Mouse (Mus musculus) bone marrow macrophage, adult 2 months (primary cell): ENCODE results near the gene Zfp869. TPM values are rescaled to one million over a fixed set of nuclear protein-coding genes. Genes with fewer than 3 reads are reported as not detected.
"Not testable (repeated sequence)": the region's sequence is repeated elsewhere in the genome, so short reads cannot be mapped to it uniquely, and the experiment has no call there.

Experiments used
- H3K27ac ChIP-seq: 2 replicates; pipeline ENCODE4 v1.5.1; 2012; ENCODE audit warnings: low read depth, low read length; ENCODE audit not compliant: insufficient read depth
- H3K4me1 ChIP-seq: 2 replicates; pipeline ENCODE4 v1.6.1; 2012; ENCODE audit warnings: low read length; ENCODE audit not compliant: control insufficient read depth, insufficient read depth
- H3K4me3 ChIP-seq: 2 replicates; pipeline ENCODE4 v1.5.1; 2012; ENCODE audit warnings: mild to moderate bottlenecking, low read length, moderate library complexity; ENCODE audit not compliant: insufficient read depth
- CTCF ChIP-seq: IDR thresholded peaks from 2 replicates; pipeline ENCODE4 v1.5.1; 2012; ENCODE audit warnings: low read depth, mild to moderate bottlenecking, low read length, moderate library complexity
- POLR2A ChIP-seq: IDR thresholded peaks from 2 replicates; pipeline ENCODE4 v1.6.1; 2012; ENCODE audit warnings: mild to moderate bottlenecking, low read depth, low read length, borderline replicate concordance
- polyA plus RNA-seq: library from polyadenylated mRNA; stranded (reverse); fragments of >200 nt; gene quantifications from 2 replicates; pipeline ENCODE4 v1.2.4, GENCODE M21; 2012; ENCODE audit not compliant: missing spikeins, insufficient read depth, insufficient read length

Gene Zfp869
- polyA plus RNA-seq, 1 experiment: 18.4 TPM

DNA sequence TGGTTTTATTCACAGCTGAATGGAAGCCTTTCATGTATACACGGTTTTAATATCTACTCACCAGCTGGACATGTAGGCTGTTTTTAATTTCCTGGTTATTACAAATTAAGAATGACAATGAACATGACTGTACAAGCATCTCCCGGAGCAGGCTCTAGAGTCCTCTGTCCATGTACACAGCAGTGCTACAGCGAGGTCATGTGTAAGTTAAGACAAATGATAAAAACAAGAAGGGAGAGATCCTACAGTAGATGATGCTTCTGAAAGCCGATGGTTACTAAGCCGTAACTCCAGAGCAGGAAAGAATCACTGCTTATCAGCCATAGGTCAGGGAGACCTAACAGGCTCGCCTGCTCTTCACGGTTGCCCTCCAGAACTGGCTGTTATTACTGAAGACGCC, 3.0 kb upstream of the Zfp869 start:
- H3K4me1 ChIP-seq: peaks cover 12% of the 10 kb centered on the region

DNA sequence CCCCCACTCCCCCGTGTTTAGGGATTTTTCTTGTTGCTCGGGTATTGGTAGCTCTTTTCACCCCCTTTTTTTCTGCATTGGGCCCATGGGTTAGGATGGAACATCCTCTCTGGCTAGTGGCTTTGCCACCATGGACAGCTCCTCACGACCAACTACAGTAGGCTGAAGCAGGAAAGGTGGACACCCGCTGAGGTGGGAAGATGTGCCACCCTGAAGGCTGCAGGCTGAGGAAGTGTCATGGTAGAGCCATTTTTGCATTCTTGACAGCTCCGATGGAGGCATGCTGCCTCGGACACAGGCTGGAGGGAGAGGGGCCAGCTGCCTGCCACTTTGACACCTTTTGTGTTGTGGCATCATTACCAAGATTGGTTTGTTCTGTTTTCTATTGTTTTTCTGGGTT, 8.7 kb downstream of the Zfp869 start:
- no peak overlapping the region for H3K27ac ChIP-seq
- H3K4me3 ChIP-seq: no peak overlapping the region
- H3K4me1 ChIP-seq: no peaks in the 10 kb centered on the region
- no peak for TF ChIP-seq CTCF
- TF ChIP-seq POLR2A: no peak

More for the DNA sequence above, 3.0 kb upstream of the Zfp869 start:
- no peak for TF ChIP-seq CTCF
- no peak for TF ChIP-seq POLR2A
- Histone ChIP-seq H3K27ac (no peak overlapping the region), H3K4me3 (no peak overlapping the region)

DNA sequence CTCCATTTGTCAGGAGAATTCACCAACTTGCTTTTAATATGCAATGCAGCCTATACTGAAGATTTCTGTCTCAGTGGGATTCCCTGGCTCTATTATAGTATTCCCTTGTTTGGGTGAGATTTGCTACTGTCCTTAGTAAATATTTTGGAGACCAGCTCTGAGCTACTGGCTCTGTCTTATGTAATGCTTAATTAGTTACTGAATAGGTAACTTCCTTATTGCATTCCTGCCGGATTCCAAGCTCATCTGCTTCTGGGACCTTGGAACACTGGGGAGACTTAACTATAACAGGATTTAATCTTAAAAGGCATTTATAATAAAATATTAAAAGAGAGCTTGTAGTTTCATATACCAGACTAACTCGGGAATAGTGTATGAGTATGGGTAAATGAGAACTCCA, 45.5 kb downstream of the Zfp869 start:
- not testable (repeated sequence) for H3K4me3 ChIP-seq

DNA sequence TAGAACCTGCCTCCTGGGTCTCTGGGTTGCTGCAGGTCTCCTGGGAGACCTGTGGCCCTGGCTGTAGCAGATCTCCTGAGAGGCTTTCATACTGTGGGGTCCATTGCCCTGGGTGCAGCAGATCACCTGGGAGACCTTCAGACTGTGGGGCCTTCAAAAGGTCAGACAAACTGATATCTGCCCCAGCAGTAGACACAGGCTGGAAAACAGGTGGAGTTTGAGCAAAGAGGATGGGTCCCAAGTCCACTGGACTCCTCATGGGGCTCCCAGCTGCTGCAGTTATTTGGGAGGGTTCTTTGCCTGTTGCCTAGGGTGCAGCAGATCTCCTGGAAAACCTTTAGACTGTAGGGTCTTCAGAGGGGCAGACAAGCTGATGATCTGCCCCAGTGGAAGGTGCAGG, 49.2 kb downstream of the Zfp869 start:
- Histone ChIP-seq H3K27ac (no peak overlapping the region), H3K4me1 (peaks cover 4% of the 10 kb centered on the region)
- TF ChIP-seq CTCF (0 out of 2 replicates have a peak, but pooled peaks have one; percentile 9), POLR2A (no peak)

More for the DNA sequence above, 45.5 kb downstream of the Zfp869 start:
- not testable (repeated sequence) for H3K27ac ChIP-seq, H3K4me1 ChIP-seq

More for the DNA sequence above, 49.2 kb downstream of the Zfp869 start:
- no peak overlapping the region for H3K4me3 ChIP-seq

Other genes with a start within 250 kb of the Zfp869 start
- gene Gm7697, start 187.7 kb downstream of the Zfp869 start, polyA plus RNA-seq: not detected in 2 replicates
- gene Zfp868, start 85.2 kb downstream of the Zfp869 start, polyA plus RNA-seq: 15.5 and 17.0 TPM in 2 replicates
- 1.5 and 1.9 TPM in 2 replicates for gene Zfp964, start 56.2 kb downstream of the Zfp869 start, polyA plus RNA-seq
- gene Zfp963, start 39.2 kb upstream of the Zfp869 start, polyA plus RNA-seq: 4.2 and 4.5 TPM in 2 replicates
- 2.8 and 3.0 TPM in 2 replicates for gene Gm20422, start 64.2 kb upstream of the Zfp869 start, polyA plus RNA-seq
- gene Atp13a1, start 80.4 kb upstream of the Zfp869 start, polyA plus RNA-seq: 25.7 and 31.2 TPM in 2 replicates
- 17.6 and 19.3 TPM in 2 replicates for gene Zfp866, start 80.5 kb upstream of the Zfp869 start, polyA plus RNA-seq
- 164 and 201 TPM in 2 replicates for gene Gmip, start 98.0 kb upstream of the Zfp869 start, polyA plus RNA-seq
- 0.91 and 1.0 TPM in 2 replicates for gene Lpar2, start 111.7 kb upstream of the Zfp869 start, polyA plus RNA-seq
- 7.5 and 8.0 TPM in 2 replicates for gene Pbx4, start 121.8 kb upstream of the Zfp869 start, polyA plus RNA-seq
- not detected in 2 replicates for gene Cilp2, start 177.0 kb upstream of the Zfp869 start, polyA plus RNA-seq
- 0.60 TPM in 1 of 2 replicates, not detected in the other for gene Tssk6, start 191.5 kb upstream of the Zfp869 start, polyA plus RNA-seq
- 86.8 and 90.6 TPM in 2 replicates for gene Ndufa13, start 191.8 kb upstream of the Zfp869 start, polyA plus RNA-seq
- gene Yjefn3, start 192.0 kb upstream of the Zfp869 start, polyA plus RNA-seq: not detected in 2 replicates